Mouse (Mus musculus) adrenal gland, postnatal 14 days (tissue): ENCODE results near the gene Foxo6. TPM values are rescaled to one million over a fixed set of nuclear protein-coding genes. Genes with fewer than 3 reads are reported as not detected.

Experiments used
- DNase-seq: peaks from one replicate; pipeline ENCODE4 v3.0.0; 2021; ENCODE audit warnings: mixed read lengths
- total RNA-seq: library from RNA; stranded (reverse); gene quantifications from 2 replicates; pipeline ENCODE4 v1.2.3, GENCODE M21; 2021

The Foxo6 gene
- total RNA-seq, 1 experiment from 2014 or later, result 1.4 TPM

DNA sequence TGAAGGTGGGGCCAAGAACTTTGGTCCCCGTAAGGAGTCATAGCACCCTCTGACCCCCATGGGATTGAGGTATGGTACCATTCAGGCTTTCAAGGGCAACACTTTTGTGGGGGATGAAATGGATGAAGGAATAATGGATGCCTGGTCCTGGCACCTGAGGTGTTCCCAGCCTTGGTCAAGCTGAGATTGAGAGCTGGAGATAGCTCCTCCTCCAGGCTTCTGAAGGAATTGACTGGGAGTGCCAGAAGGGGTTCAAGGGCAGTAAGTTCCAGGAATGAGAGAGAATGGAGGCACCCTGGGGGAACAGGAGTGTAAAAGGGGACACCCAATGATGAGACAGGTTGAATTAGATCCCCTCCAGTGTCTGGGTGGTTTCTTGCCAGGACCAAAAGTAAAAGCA lies 3.0 kb downstream of the Foxo6 start:
- DNase-seq, result no peak

DNA sequence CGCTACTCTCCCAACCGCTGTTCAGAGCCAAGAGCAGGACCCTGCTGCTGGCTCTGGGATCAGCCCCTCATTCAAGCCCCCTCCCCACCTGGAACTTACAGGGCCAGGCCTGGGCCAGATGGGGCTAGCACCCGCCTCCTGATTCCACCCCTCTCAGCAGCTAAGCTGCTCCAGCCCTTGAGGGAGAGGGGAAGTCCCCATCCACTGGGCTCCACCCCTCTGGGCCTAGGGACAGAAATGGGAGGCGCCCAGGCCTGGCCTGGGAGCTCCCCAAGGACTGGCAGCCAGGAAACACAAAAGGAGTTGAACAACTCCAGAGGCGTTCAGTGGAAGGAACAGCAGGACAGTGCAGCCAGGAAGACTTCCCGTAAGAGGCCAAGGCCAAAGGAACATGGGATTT lies 4.0 kb downstream of the Foxo6 start:
- DNase-seq, result peak; percentile 94

DNA sequence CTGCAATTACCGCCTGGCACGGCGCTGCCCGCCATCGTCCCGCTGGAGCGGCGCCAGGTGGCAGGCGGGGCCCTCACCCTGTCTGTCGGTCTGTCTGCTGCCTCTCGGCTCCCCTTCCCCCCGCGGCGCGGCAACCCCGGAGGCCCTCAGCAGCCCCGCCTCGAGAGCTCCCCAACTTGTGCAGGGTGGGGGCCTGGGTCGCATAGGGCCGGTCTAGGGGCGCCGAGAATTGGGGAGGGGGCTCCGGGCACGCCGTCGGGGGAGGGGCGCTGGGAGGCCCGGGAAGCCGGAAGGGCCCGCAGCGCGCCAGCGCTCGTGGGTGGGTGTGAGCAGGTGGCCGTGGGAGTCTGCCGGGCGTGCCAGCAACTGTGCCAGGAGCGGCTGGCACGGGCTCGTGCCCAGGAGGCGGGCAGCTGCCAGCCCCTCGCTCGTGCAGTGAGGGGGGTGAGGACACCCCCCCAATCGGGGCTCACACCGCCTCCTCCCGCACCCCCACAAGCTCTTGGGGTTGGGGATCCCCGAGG lies 4.5 kb downstream of the Foxo6 start:
- peak; percentile 71 for DNase-seq

DNA sequence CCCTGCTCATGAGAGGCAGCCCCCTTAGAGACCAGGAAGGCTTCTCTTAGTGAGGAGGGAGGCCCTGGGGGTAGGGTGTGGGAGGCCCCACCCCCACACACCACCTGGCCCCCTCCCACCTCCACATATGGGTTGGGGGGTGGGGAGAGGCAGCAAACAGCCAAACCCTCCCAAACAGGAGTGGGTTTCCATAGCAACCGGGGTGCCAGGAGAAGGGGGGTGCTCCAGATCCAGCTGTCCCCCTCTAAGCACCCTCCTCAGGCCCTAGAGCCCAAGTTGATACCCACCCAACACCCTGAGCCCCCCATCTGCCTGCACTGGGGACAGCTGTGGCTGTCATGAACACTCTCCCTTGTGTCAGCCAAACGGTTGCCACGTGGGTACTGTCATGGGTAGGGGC lies 6.1 kb downstream of the Foxo6 start:
- no peak for DNase-seq

DNA sequence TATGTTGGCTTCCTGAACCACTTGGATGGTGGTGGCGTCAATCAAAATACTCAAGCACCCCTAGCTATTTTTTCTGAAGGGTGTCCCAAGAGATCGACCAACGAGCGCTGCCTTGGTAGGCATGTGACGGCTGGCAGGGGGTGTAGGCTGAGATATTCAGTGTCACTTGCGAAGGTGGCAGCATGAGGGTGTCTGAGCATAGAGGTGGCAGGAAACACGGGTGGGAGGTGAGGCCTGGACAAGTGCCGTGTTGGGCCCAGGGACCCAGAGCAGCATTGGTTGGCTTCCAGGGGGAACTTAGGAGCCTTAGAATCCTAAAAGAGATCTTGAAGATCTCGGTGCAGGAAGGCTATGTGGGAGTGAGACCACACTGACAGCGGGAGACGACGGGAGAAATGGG lies 6.7 kb downstream of the Foxo6 start:
- no peak for DNase-seq

DNA sequence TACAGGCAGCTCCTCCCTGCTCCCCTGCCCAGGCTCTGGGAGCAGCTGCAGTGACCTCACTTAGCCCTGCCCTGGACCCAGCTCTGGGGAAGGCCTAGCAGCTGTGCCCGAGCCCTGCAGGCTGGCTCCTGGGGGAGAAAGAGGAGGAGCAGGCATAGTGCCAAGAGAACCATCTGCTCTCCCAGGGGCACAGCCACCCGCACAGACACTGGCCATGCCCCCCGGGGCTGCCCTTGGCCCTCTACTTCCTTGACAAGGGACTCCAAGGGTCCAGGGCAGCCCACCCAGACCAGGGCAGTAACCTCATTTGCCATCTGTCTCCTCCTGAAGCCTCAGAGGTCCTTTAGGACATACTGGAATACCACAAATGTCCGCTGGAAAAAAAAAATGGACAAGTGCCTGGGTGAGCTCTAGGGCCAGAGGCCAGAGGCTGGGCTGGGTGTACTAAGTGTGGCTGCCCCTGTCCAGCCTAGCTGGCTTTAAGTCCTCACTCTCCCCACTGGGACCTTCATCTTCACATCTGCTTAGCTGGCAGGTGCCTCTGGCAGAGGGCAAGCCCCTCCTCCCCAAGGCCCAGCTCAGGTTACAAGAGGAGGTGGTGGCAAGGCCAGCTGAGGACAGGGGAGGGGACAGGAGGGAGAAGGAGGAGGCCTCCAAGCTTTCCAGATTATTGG lies 9.8 kb downstream of the Foxo6 start:
- DNase-seq, result peak; percentile 83

DNA sequence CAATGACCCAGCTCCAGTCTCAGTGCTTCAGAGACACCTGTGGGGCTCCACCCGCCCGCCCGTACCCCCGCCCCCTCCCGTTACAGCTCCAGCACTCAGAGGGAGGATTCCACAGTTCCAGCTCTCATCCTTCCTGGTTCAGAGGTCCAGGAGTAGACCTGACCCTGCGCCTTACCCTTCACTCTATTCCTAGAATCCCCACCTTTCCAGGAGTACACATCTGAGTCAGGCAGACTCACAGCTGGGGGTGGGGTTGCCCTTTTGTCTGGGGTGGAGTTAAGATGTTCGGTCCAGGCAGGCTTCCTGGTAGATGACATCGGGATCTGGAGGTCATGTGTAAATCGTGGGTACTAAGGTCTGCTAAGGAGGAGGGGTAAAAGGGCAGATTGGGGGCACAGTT lies 11.7 kb downstream of the Foxo6 start:
- no peak for DNase-seq

DNA sequence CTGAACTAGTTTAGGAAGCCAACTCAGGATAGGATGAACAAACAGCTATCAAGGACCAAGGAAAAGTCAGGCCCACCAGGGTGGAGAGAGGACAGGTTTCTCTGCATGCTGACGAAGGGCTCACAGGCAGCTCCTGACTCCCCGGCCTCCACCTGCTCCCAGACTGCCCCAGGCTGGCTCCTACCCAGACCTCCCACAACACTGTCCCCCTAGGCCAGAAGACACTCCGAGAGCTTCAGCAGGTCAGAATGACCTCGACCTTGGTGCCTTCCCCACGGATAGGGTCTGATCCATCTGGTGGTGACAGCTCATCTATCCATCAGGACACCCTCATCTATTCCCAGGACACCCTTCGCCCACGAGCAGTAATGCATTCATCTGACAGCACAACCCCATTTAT lies 13.6 kb downstream of the Foxo6 start:
- no peak for DNase-seq

DNA sequence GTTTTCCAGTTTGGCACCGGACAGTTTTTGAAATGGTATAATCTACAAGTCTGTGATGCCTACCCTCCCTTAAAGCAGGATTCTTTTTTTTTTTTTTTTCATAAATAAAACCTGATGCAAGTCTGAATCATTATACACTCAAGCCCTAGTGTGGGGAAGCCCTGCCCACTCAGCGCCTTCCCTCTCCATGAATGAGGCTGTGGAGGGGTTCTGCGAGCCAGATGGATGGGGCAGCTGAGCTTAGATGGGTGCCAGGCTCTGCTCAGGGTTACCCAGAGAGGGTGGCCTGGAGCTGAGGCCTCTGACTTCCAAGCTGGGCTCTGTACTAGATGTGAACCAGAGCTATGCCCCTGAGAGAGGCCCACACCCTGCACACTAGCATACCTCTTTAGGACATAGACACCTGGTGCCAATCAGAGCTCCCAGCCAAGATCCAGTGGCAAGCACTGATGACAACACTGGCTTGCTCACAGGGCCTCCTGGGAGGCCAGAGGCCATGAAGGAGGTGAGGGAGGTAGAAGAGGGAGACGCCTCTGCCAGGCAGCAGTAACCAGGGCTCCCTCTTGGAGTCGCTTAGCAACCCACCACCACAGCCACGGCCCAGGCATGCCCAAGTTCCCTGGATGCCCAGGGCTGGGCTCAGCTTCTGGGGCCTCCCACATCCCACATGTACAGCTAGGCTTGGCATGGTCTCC lies 15.1 kb downstream of the Foxo6 start:
- DNase-seq, result peak; percentile 59

DNA sequence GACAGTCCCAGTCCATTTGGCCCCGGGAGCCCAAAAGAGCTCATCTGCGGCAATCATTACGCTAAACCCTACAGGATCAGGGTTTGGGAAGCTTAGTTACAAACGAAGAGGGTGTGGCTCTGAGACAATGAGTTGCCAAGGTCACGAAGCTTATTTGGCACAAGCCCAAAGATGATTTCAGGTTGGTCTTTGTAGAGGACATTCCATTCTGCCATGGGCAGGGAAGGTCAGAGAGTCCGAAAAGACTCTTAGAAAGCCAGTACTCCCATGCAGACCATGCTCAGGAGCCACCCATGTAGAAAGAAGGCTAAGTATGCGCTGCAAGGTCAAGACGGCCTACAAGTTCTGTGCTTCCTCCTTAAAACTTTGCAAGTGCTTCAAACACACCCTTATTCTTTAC lies 15.9 kb downstream of the Foxo6 start:
- no peak for DNase-seq

DNA sequence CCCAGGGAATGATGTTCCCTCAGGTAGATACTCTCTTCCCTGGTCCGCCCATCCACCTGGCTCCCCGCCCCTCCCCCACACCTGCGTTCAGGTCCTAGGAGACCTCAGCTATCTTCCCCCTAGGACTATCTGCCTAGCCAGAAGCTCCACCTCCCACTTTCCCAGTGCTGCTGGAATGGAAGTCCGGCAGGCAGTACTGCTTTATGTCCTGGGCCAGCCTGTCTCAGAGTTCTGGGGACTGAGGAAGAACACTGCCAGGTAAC lies 16.3 kb downstream of the Foxo6 start:
- no peak for DNase-seq

DNA sequence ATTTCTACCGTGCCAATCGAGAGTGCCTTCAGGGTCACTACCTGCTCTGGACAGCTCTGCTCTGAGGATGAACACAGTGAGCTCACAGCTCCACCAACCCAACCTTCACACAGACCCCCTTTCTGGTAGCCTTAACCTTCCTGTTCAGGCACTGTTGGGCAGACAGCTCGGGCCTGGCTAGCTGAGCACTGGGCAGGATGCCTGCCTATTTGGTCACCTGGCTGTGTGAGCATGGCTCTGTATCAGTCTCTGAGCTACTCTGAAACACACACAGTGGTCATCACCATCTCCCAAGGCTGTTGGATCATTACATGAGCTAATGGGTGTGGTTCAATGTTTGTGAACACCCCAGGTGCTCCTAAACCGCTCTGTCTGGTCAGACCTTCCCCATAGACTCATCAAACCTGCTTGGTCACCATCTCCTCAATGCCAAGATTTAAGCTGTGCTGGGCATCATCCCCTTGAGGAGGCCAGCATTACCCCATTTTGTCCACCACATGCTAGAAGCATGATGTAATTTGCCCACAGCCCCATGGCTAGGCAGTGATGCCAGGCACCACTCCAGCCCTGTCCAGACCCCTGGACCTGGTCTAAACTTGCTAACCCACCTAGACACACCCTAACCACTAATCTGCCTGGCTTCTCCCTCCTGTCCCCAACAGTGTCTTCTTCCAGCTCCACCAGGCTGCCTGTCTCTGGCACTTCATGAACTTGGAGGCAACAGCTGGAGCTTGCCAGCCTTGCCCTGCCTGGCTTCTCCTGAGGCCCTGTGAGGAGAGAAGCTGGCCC lies 16.8 kb downstream of the Foxo6 start:
- no peak for DNase-seq

DNA sequence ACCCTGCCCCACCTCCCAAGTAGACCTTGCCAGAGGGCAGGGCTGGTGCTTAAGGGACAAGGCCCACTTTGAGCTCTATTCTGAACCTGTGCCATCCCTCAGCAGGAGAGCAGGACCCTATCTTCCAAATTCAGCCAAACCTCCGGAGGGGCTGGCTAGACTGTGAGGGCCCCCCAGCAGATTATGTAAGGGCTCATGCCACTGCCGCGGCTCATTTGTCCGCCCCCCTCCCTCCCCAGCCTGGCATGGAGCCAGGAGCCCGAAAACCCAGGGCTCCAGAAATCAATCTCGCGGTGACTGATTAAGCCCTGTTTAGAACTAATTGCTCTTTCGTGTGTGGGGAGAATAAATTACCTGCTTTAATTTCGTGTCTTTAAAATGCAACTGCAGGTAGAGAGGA lies 17.7 kb downstream of the Foxo6 start:
- DNase-seq, result no peak

DNA sequence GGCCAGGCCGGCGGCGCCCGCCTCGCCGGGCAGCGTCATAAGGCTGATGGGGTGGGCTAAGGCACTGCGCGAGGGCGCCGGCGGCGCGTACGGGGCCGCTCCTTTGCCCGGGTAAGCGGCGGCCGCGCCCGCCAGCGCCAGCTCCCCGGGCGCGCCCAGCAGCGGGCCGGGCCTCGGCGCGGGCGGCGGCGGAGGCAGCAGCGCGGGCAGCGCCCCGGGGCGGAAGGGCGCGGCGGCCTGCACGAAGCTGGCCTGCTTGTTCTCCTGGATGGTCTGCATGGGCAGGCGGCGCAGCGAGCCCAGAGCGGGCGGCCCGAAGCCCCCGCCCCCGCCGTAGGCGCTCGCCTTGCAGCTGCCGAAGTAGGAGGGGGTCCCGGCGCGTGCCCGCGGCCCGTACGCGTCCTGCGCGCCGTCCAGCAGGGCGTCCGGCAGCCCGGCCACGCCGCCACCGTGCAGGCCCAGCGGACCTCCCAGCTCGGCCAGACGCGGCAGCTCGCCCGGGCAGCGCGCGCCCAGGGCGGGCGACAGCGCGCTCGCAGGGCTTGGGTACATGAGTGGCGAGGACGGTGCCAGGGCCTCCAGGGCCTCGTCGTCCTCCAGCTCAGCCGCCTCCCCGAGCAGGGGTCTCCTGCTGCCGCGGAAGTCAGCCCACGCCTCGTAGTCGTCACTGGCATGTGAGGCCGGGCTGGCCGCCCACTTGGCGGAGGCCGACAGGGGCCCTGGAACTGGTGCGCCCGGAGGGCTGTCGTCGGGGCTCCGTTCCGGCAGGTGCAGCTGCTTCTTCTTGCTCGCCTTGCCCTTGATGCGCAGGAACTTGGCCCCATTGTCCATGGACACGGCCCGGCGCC lies 18.7 kb downstream of the Foxo6 start:
- peak; percentile 48 for DNase-seq

DNA sequence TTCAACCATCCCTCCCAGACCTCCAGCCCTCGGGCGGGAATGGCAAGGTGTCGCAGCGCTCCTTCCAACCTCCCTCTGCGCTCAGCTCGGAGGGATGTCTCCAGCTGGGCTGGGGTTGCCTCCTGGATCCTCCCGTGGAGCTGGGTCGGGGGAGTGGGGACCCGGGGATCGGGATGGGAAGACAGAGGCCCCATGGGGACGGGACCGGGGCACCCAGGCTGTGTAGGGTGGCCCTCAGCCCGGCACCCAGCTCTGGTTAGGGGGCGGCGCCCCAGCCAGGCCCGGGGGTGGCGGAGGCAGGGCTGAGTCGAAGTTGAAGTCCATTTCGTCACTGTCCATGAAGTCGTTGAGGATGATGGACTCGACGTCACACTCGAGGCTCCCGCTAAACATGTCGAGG lies 19.5 kb downstream of the Foxo6 start:
- DNase-seq, result no peak

DNA sequence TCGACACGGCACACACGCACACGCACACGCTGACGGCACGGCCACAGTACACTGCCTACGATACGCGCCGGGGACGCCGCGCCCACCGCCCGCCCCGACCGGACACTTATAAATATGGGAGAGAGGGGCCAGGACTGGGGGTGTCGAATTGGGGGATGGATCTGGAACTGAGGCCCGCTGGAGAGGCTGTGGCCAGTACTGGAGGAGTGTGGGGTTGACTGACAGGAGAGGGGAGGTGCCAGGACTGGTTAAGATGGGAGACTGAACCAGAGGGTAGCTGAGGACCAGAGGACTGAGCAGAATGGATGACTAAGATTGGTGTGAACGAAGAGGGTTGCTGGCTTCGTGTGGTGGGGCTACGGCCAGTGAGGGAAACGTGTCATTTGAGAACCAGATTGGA lies 20.0 kb downstream of the Foxo6 start:
- no peak for DNase-seq

DNA sequence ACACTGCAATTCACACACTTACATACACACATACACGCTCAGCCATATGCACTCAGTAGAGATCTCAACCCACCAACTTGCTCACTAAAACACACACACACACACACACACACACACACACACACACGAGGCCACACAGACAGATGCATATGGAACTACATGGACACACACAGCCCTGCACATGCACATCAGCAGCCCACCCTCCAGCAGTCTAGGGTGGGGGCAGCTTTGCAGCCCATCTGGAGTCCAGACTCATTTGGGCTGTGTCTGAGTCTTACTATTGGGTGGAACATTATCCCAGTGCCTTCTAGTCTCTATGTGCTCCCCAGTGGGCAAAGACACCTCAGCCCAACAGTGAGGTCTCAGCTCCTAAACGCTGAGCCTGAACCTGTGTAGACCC lies 23.0 kb downstream of the Foxo6 start:
- no peak for DNase-seq

DNA sequence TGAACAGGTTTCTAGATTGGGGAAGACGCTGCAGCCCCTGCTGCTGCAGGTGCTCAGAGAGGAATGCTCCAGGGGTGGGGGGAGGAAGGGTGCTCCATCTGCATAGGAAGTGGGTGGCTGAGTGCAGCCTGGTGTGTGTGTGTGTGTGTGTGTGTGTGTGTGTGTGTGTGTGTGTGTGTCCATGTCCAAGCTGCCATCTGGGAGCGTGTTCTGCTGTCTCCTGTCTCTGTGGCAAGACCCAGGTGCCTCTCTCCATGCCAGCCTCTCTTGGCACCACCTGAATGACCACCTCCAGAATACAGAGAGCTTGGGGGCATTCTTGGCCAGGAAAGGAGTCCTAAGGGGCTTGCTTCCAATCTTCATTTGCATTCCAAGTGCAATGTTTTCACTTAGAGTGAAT lies 24.4 kb downstream of the Foxo6 start:
- no peak for DNase-seq

DNA sequence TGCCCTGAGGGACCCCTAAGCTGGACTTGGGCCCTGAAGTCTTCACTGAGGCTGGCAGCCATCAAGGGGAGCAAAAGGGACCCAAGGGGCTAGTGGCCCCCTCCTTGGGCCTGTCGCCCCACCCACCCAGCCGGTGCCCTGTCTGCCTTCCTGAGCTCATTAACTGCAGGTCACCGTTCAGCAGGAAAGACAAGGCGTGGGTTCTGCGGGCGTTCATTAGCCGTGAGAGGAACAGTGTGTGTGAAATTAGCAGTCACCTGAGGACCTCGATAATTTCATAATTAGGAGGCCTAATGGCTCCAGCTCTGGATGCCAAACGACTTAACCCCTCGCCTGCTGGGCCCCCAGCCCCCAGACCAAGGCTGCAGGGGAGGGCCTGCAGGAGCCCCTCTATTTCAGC lies 24.9 kb downstream of the Foxo6 start:
- DNase-seq, result no peak

DNA sequence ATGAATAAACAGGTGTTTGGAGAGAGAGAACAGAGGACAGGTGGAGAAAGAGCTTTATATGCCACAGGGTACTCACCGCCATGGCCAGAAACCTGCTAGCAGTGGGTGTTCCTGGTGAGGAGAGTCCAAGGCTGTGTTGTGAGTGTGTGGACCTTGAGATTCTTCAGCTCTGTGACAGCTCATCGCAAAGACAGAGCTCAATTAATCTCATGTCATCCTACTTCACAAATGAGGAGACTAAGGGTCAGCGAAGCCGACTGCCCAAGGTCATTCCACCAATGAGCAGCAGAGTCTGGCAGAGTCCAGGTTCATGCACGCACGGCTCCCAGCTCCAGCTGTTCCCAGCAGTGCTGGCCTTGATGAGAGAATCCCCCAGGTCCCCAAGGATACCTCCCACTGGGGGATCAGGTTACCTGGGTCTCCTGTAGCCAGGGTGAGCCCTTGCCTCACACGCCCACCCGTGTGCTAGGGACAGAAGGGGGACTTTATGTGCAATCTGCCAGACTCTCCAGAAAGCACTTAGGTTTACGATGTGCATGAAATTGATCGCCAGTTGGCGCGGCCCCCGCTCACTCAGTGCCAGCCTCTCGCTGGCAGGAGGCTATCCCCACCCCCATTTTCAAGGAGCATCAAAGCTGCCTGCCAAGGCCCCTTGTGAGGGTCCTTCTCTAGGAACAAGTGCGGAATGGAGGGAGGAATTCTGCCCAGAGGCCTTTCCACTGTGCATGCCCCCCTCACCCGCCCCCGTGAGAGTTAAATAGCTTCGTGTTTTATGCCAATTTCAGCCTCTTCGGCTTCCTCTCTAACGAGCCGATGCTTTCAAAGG lies 27.6 kb downstream of the Foxo6 start:
- peak; percentile 66 for DNase-seq

DNA sequence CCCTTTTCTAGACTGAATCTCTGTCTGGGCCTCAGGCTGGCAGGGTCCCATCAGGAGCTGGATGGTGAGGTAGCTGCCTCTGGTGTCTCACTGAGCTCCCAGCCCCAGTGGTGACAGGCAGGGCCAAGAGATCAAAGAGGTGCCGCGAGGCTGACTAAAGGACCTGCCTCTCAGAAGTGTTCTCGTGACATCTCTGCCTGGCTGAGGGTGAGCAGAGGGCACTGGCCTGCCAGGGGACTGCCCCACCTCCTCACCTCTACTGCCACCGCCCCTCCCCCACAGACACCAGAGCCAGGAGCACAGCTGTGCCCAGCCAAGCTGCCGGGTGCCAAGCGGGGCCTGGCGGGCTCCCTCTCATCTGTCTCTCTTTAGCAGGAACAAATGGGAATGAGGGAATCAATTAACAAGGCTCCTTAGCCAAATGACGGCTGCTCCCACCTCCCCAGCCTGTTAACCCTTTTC lies 38.3 kb downstream of the Foxo6 start:
- peak; percentile 89 for DNase-seq

DNA sequence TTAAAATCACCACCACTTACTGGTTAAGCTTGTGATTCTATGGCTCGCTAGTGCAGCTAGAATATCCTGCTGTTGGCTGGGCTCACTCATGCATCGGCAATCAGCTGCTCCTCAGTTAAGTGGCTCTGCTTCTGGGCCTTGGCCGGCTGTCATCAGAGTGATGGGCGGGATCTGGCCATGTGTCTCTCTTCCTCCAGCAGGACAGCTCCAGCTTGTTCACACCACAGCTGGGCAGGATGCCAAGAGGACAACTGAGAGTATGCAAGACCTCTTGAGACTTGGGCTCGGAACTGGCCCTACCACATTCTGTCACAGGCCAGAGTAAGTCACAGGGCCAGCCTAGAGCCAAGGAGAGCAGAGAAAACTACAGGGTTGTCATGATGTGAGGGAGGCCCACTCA lies 39.7 kb downstream of the Foxo6 start:
- DNase-seq, result peak; percentile 88
